Mouse (Mus musculus) frontal cortex, postnatal 14 days (tissue): ENCODE measurements around the gene Krtap5-4.
"Not testable (repeated sequence)": the region's sequence is repeated elsewhere in the genome, so short reads cannot be mapped to it uniquely, and the experiment has no call there.

ENCODE experiments used
- DNase-seq, 2 experiments: peaks; one replicate each; pipeline ENCODE4 v3.0.0; 2022; ENCODE audit warnings: low spot score in 2 of 2

Krtap5-4 gene

DNA sequence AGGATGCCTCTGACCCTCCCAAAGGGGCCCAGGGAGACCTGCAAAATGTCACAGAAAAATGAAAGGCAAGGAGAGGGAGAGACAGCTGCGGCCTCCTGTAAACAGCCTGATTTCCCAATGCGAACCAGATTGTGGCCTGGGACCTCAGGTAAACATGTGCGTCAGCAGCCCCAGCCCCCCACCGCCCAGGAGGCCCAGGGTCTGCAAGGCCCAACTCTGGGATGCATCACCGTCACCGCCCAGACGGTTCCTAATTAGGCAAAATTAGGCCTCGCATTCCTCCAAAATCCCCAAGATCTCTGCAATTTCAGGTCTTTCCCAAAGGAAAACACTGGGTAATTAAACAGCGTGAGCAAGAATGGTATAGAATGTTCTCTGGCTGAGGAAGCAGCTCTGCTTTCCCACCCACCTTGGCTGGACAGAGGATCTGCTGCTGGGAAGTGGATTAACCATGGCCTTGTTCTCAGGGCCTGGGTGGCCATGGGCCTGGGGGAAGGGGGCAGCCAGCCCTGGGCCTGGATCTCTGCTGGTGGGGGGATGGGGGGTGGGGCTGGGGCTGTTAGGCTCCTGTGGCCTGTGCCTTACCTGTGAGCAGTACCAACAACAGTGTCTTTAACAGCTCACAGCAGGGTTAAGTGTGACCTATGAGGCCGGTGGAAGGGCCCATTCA, 18.4 kb downstream of the Krtap5-4 start:
- not testable (repeated sequence) for DNase-seq

DNA sequence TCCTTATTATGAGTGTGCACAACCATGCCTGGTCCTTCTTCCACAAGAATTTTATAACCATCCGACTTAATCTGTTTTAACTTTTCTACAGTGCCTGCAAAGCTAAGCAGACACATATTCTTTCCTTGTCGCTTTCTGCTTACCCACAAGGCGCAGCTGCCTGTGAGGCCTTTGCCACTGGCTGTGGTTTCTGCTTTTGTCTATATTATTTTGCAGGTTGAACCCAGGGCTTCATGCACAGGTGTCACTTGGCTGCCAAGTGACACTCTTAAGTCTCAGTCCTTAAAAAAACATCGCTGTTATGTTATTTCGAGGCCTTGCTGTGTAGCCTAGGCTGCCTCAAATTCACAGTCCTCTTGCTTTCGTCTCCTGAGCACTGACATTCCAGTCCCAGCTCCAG, 19.3 kb downstream of the Krtap5-4 start:
- DNase-seq, result no peak

DNA sequence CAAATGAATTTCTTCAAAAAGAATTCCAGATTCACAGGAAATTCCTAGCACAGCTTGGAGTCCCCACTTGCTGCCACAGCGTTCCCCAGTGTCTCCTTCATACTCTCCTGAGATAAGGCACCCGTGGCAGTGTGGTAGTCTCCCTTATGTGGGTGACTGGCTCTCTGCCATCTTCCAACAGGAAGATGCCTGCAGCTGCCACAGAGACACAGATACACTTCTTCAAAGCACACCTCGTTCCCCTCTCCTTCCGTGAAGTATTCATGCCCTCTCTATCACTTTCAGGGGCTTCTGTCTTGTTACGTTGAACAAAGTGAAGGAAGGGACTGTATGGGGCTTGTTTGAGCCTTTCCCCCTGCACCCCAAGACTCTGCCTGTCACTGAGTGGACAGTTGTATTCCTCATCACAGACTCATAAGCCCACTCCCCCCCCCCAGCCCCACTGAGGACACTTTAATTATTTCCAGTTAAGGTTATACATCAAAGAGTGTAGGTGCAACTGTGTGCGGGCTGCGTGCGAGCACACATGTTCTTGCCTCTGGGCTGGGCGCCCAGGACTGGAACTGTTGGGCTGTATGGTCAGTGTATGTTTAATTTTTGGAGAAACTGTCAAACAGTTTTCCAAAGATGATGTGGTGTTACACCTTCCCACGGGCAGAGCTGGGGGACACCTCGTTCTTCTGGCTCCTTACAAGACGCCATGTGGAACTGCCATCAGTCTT, 20.2 kb downstream of the Krtap5-4 start:
- DNase-seq, result no peak

DNA sequence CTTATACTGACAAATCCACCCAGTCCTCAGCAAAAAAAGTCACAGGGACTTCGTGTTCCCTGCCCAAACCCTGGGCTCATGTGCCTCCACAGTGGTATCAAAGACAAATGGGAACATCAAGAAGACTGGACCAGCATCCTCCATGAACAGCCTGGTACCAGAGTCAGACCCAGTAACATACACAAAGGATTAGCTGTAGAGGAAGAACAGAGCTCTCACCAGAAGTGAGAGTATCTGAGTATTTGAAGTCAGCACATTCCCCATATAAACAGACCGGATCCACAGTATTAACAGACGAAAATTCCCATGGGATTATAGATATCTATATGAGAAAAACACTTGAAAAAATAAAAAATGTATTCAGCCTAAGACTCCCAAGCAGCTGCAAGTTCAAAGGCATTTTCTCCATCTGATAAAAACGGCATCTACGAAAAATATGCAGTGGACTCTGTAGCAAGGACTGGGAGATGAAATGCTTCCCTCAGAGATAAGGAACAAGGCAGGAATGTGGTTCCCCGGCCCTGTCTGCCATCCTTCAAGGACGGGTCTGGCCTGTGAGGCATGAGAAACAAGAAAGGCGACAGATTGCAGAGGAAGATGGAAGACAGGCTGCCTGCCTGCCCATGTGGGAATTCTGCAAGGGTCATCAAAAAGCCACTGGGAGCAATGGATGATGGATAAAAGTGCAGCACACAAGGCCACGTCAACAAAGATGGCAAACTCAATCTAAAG, 23.5 kb downstream of the Krtap5-4 start:
- no peak for DNase-seq

DNA sequence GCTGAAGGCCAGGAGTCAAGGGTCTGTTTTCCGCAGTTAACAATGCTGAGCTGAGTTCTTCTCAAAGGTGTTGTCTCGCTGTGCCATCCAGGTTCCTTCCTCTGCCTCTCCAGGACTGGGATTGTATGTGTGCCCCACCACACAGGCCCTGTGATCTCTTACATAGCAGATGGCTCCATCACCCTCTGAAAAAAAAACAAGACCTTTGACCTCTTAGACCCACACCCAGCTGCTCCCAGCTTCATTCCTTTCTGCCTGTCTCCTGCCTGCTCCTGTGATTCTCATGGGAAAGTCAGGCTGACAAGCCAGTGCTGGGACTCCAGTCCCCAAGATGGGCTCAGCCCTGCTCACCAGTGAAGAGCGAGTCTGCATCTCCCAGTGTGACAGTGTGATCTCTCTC, 25.2 kb downstream of the Krtap5-4 start:
- no peak for DNase-seq

DNA sequence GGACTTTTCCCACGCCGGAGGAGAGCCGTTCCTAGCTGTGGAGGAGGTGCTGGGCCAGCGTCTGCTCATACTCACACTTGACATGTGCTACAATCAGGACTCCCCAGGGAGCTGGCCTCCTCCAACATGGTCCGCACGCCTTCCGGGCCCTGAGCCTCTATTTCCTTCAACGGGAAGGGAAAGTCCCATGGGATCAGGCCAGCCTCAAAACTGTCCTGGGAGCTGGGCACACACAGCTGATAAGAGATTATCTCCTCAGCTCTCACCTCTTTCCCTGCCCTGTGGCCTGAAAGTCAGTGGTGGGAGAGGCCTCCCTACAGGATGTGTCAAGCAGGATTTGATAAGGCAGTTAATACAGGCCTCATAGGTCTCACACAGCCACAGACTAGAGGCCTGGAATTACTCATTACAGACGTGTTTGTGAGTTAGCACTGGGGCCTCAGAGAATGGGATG, 26.9 kb downstream of the Krtap5-4 start:
- no peak for DNase-seq

DNA sequence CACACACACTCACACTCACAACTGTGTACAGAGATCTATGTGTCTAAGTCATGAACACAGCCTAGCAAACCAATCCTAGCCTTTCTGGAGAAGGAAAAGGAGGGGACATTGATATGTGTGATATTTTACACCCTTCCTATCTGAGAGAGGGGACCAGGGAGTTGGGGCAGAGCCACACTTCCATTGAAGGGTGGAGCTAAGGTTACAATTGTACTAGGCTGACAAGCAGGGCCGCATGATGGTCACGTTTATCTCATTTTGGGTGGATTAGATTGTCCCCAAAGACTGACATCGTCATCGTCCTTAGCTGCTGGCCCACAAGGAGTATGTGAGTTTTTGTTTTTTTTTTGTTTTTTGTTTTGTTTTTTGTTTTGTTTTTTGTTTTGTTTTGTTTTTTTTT, 27.9 kb downstream of the Krtap5-4 start:
- DNase-seq, result no peak

DNA sequence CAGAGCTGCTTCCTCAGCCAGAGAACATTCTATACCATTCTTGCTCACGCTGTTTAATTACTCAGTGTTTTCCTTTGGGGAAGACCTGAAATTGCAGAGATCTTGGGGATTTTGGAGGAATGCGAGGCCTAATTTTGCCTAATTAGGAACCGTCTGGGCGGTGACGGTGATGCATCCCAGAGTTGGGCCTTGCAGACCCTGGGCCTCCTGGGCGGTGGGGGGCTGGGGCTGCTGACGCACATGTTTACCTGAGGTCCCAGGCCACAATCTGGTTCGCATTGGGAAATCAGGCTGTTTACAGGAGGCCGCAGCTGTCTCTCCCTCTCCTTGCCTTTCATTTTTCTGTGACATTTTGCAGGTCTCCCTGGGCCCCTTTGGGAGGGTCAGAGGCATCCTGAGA, 29.4 kb downstream of the Krtap5-4 start:
- not testable (repeated sequence) for DNase-seq

DNA sequence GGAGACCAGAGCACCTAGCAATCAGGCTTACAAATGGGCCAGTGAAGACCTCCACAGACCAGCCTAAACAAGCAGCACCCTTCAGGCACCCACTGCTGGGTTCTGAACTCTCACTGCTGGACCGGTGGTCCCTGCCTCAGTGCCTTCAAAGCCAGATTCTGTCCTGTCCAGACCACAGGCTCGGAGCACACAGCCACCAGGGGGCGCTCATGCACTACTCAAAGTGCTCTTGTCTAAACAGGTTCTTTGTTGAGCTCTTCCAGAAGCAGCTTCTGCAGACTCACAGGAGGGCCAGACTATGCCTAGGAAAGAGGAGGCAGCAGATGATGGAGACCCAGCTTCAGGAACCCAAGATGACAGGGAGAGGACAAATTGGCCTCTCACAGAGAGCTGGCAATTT, 30.9 kb downstream of the Krtap5-4 start:
- DNase-seq, result peak; percentile 64 to 88

DNA sequence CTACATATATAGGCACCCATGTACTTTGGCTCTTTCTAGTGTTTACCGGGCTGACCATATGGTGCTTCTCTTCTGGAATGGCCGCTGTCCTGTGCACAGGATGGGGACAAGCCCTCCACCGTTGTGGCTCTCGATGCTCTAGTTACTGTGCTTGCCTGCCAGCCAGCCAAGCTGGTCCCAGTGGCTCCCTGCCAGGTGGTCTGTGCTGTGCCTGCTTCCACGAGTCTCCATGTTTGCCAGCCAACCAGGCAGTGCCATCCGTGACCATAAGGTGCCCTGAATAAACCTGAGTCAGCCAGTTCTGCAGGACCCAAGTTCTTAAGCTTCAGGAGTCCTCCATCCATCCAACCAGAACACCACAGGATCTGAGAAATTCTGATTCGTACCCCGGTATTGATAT, 31.8 kb downstream of the Krtap5-4 start:
- no peak for DNase-seq

DNA sequence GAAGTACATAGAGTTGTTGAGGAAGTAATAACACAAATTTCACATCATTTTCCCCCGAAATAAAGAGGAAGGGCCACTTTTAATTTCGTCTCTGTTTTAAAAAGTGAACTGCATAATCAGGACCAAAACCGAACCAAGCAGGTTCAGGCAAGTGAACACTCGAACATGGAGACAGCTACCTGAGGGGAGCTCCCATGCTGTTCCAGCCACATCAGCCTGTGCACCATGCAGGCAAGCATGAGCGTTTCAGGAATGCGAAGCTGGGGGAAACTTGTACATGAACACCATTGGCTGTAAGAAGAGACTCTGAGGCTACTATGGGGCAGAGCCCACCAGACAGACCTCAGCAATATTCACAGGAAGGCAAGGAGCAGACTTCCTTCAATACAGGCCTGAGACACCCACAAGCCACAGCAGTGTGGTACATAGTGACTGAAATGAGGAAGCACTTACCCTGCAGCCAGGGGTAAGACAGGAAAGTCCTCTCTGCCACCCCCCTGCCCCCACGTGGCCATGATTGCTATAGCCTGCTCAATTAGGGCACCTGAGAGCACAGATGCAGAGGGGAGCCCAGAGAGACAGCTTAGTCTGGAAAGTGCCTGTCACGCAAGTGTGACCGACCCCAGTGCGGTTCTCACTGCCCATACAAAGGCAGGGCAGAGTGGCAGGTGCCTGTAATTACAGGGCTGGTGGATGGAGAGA, 37.1 kb downstream of the Krtap5-4 start:
- DNase-seq, result no peak

DNA sequence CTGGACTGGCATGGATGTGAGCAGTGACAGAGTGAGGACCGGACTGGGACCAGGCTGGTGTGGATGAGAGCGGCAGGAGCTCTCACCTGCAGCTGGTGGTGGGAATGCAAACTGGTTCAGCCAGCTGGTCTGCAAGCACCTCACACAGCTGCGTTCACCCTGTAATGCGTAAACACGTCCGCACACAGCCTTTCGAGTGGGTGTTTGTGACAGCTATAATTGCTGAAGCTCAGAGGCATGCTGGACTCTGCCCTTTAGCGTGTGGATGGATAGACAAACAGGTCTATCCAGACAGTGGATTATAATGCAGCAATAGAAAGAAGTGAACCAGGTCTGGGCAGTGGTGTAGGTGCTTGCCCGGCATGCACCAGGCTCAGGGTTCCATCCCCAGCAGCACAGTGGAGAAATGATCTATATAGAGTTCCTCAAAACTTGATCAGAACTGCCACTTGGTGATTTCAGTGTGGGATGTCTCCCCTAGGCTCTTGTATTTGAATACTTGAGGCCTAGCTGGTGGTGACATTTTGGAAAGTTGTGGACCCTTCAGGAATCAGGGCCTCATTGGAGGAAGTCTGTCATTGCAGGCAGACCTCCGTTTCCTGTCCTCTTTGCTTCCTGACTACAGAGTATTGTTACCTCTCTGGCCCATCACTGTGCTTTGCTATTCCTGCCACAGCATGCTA, 38.4 kb downstream of the Krtap5-4 start:
- no peak for DNase-seq

DNA sequence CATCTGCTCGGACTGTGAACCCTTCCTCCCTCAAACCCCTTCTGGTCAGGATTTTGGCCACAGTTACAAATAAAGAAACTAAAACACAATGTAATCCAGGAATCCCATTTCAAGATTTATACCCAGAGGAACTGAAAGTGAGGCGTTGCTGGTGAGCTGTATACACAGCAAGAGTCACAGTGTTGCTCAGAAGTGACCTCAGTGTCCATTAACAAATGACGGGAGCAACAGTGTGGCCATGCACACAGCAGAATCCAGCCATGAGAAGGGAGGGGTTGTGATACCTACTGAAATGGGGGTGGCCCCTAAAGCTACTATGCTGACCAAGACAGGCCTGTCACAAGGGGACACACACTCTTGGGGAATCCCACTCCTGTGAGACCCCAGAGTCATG, 38.9 kb downstream of the Krtap5-4 start:
- no peak for DNase-seq

DNA sequence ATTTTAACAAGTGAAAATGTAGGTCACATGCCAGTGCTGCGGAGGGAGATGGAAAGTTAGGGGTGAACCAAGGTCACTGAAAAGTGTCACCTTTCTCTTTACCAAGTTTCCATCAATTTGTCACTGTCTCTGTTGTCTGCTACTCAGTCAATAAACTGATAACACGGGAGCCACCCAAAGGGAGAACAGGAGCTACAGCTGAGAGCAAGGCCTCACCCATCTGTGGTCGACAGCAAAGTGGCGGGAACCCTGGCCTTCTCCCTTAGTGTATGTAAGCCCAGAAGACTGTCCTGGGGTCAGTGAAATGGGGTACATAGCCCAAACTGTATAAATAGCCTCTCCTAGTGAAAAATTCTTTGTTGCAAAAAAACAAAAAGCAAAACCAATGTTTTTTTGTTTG, 44.2 kb downstream of the Krtap5-4 start:
- DNase-seq, result no peak

DNA sequence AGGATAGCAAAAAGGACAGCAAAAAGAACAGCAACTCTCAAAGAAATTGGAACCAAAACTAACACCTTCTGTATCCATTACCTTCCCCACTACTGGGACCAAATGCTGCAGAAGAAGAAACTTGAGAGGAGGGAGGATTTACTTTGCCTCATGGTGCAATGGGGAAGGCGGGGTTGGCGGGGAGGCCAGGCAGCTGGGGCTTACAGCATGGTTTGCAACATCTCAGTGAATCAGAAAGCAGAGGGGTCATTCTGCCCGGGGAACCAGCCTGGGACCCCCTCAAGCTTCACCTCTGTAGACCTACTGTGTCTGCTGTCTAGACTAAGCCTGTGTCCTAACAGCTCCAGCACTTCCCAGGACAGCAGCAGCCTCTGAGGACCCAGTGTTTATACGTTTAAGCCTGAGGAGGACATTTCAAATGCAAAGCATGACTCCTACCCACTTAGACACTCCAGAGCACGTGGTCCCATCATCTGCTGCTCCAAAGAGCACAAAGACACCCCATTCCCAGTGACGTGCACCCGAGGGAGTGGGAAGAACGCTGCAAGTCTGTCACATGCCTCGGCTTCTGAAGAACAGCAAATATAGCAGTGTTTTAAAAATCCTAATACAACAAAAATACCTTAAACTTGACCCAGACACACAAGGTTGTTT, 46.1 kb downstream of the Krtap5-4 start:
- peak in 1 of 2 experiments; percentile 42 for DNase-seq

DNA sequence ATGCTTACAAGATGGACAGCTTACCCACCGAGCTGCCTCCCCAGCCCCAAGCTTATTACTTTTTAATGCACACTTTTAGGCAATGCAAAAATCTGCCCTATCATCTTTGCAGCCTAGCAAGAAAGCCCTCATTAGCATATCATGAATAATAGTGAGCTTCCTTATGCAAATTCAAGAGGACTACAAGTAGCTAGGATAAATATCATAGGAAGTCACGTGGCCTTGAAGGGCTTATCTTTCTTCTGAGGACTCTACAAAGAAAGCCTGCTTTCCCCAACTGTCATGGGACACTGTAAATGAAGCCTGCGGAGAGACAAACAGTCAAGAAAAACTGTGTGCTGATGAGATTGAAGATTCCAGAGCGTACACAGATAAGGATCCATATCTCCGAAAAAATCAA, 48.2 kb downstream of the Krtap5-4 start:
- DNase-seq, result no peak

DNA sequence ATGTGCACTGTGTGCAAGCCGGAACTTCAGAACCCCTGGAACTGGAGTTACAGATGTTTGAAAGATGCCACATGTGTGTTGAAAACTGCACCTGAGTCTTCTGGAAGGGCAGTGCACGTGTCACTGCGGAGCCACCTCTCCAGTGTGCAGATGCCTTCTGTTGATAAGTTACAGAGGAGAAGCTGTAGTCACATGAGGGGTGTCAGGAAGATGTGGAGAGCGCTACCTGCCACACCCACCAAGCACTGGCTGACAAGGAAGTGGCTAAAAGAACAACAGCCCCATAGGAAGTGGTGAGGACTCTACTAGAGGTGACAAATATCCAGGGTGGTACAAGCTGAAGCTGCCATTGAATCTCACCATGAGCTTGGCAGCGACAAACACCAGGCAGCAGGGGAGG, 50.5 kb downstream of the Krtap5-4 start:
- DNase-seq, result no peak
